Mouse (Mus musculus) kidney, postnatal 0 days (tissue): ENCODE data around the gene C130074G19Rik. TPM values are rescaled to one million over a fixed set of nuclear protein-coding genes. Genes with fewer than 3 reads are reported as not detected.

Source experiments
- ATAC-seq: fragments of 200-750 bp; cut with Nextera tagmentation; replicated peaks from 2 replicates; pipeline ENCODE4 v1.8.0; 2017; ENCODE audit warnings: low read depth, moderate number of reproducible peaks, moderate TSS enrichment, moderate library complexity; ENCODE audit not compliant: low FRiP score
- DNase-seq: peaks from one replicate; pipeline ENCODE4 v3.0.0-alpha.2; 2016; ENCODE audit warnings: low spot score
- H3K27ac ChIP-seq: fragments of 300-500 bp; sonication (generic); 2 replicates; pipeline ENCODE4 v1.5.1; 2014; ENCODE audit warnings: mild to moderate bottlenecking
- H3K27me3 ChIP-seq: fragments of 300-500 bp; sonication (generic); 2 replicates; pipeline ENCODE4 v1.6.1; 2014; ENCODE audit warnings: low read length, mixed read lengths; ENCODE audit not compliant: insufficient read depth
- H3K36me3 ChIP-seq: fragments of 300-500 bp; sonication (generic); 2 replicates; pipeline ENCODE4 v1.6.1; 2014; ENCODE audit warnings: low read length, mixed read lengths; ENCODE audit not compliant: insufficient read depth
- H3K4me1 ChIP-seq: fragments of 300-500 bp; sonication (generic); replicated peaks from 2 replicates; pipeline ENCODE4 v1.6.1; 2014; ENCODE audit warnings: antibody characterized with exemption, low read length, mixed read lengths; ENCODE audit not compliant: insufficient read depth
- H3K4me2 ChIP-seq: fragments of 300-500 bp; sonication (generic); 2 replicates; pipeline ENCODE4 v1.6.1; 2014; ENCODE audit warnings: mild to moderate bottlenecking, low read length, moderate library complexity, mixed read lengths
- H3K4me3 ChIP-seq: fragments of 300-500 bp; sonication (generic); replicated peaks from 2 replicates; pipeline ENCODE4 v1.5.1; 2014; ENCODE audit warnings: low read depth, low read length
- H3K9ac ChIP-seq: fragments of 300-500 bp; sonication (generic); 2 replicates; pipeline ENCODE4 v1.6.1; 2014; ENCODE audit warnings: low read depth, low read length
- H3K9me3 ChIP-seq: fragments of 300-500 bp; sonication (generic); replicated peaks from 2 replicates; pipeline ENCODE4 v1.6.1; 2016; ENCODE audit warnings: low read length, inconsistent platforms, mixed read lengths
- CTCF ChIP-seq: IDR thresholded peaks from 2 replicates; pipeline ENCODE4 v1.5.1; 2016; ENCODE audit warnings: antibody characterized with exemption, low read depth, mild to moderate bottlenecking, moderate library complexity
- WGBS: fragments of 180-500 bp; shearing (Covaris S2); extraction: QIAGEN DNeasy Blood & Tissue Kit; methylation state at CpG from one replicate; pipeline ENCODE4 v1.1.7; 2014; 5-methylcytosine and 5-hydroxymethylcytosine counted together
- polyA plus RNA-seq: library from polyadenylated mRNA; unstranded; fragments of >200 nt; fragmentation: Nextera tagmentation; extraction: Ambion mirVana; gene quantifications from 2 replicates; pipeline ENCODE4 v1.2.1, GENCODE M21; 2015

C130074G19Rik gene
- polyA plus RNA-seq, 1 experiment from 2014 or later, result 7.4 TPM

DNA sequence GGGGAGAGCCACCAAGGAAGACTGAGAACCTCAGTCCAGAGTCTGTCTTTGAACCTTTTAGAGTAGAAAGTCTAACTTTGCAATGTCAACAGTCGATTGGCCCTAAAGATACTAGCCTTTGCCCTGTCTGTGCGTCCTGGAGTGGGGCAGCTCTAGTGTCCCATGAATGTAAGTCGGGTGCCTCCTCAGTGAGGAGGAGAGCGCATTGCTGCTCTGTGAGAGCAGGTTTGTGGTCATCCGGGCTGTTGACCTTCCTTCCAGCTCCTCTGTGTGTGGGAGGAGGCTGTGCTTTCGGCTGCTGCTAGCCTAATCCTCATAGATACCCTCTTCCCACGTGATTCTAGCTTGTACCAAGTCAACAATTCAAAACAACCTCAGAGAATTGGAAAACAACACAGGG is 31.9 kb downstream of the C130074G19Rik start:
- no peaks in the 10 kb centered on the region for H3K27me3 ChIP-seq
- peaks cover 3% of the 10 kb centered on the region; the same call in 1 of the 2 replicates for H3K4me1 ChIP-seq
- peak overlapping the region; percentile 43 for H3K27ac ChIP-seq
- H3K9ac ChIP-seq, result 0 out of 2 replicates have a peak overlapping the region, but pooled peaks have one; percentile 23
- H3K4me2 ChIP-seq, result no peak overlapping the region
- ATAC-seq (no peak), DNase-seq (peak; percentile 46)
- no peaks in the 10 kb centered on the region for H3K36me3 ChIP-seq
- no peak for TF ChIP-seq CTCF
- WGBS, result 18% methylated on average over 7 of the region's 7 CpGs
- no peak overlapping the region for H3K4me3 ChIP-seq
- no peaks in the 10 kb centered on the region for H3K9me3 ChIP-seq

GRCm38 (mm10) chr1:184846973-184847372 is 36.0 kb downstream of the C130074G19Rik start:
- Histone ChIP-seq H3K4me2 (peak overlapping the region; percentile 70; the same call in 1 of the 2 replicates), H3K9ac (no peak overlapping the region), H3K4me1 (no peaks in the 10 kb centered on the region; the same call in 1 of the 2 replicates), H3K27ac (no peak overlapping the region), H3K4me3 (no peak overlapping the region), H3K9me3 (no peaks in the 10 kb centered on the region), H3K27me3 (no peaks in the 10 kb centered on the region), H3K36me3 (no peaks in the 10 kb centered on the region)
- 51% methylated on average over 3 of the region's 3 CpGs for WGBS
- no peak for DNase-seq
- no peak for TF ChIP-seq CTCF
- ATAC-seq, result no peak

DNA sequence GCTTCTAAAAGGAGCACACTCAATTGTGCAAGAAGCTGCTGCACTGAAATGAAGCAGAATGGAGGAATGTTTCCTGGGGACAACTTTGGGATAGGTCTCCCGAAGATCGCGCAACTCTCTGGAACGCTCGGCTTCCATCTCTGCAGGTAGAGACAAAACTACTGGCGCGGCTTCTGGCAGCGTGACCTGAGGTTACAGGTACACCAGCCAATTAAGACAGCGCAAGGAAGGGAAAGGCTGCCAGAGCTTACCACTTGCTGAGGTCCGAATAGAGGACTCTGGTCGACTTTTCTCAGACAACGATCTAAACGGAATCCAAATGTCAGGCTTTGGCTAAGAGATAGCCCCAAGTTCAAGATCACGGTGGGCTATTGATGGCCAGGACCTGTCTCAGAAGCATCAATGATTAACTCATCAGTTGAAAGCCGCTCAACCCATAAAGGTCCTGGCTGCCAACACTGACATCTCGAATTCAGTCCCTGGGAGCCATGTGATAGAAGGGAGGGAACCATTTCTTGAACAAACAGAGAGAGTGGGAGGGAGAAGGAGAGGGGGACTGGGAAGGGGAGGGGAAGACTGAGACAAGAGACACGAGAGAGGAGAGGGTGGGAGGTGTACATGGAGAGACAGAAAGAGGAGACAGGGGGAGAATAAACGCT is 36.8 kb downstream of the C130074G19Rik start, which contains the start of gene Marc2:
TSS of gene Marc2 (minus strand) at position 360 of the 659 bp plus-strand sequence.
- Histone ChIP-seq H3K9ac (peak within 1 kb of the TSS; percentile 84), H3K4me2 (peak within 1 kb of the TSS; percentile 70), H3K27ac (peak within 1 kb of the TSS; percentile 94), H3K4me1 (no peaks in the 10 kb centered on the region; the same call in 1 of the 2 replicates), H3K36me3 (no peaks in the 10 kb centered on the region), H3K9me3 (no peaks in the 10 kb centered on the region), H3K4me3 (peak within 1 kb of the TSS; percentile 83), H3K27me3 (no peaks in the 10 kb centered on the region)
- TF ChIP-seq CTCF, result no peak
- peak; percentile 22; the same call in 1 of the 2 replicates for ATAC-seq
- DNase-seq, result peak; percentile 35
- WGBS, result 2% methylated on average over 18 of the region's 18 CpGs

- TF ChIP-seq CTCF, result no peak
- Histone ChIP-seq H3K4me1 (no peaks in the 10 kb centered on the region), H3K9ac (peak overlapping the region; percentile 84), H3K9me3 (no peaks in the 10 kb centered on the region), H3K4me3 (peak overlapping the region; percentile 83), H3K27ac (peak overlapping the region; percentile 94), H3K4me2 (peak overlapping the region; percentile 70), H3K27me3 (no peaks in the 10 kb centered on the region), H3K36me3 (peaks cover 3% of the 10 kb centered on the region; the same call in 1 of the 2 replicates)
- DNase-seq (peak; percentile 95), ATAC-seq (peak; percentile 97)
- under 1% methylated on average over 67 of the region's 67 CpGs for WGBS
These were observed 37.6 kb downstream of the C130074G19Rik start for GRCm38 (mm10) chr1:184845111-184846071.

DNA sequence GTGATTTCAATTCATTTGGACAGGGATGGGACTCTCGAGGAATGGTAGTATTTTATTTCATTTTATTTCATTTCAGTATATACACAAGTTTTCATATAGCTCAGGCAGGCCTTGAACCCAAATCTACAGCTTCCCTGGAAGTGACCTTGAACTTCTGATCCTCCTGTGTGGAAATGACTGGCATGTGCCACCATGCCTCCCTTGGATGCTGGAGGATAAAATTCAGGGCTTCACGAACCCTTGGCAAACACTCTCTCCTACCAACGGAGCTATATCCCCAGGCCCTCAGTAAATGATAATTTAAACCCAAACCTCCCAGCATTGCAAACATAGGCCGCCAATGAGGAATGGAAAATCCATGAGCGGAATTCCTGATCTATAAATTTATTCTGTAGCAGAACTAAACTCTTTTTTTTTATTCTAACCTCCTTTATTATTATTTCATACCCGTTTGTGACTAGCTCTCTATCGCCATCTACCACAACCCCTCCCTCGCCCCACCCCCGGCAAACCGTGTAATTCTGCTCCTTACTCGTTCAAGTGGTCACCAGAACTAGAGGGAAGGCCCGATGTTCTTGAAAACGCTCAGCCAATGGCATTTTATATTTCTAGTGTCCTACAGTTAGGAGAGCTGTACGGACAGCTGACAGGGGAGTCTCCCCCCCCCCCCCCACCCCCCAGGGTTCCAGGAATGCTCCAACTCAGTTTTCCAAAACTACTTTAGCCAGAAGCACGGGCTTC is 38.5 kb downstream of the C130074G19Rik start:
- peak overlapping the region; percentile 83 for H3K4me3 ChIP-seq
- peak overlapping the region; percentile 84 for H3K9ac ChIP-seq
- DNase-seq (peak; percentile 65), ATAC-seq (no peak)
- no peaks in the 10 kb centered on the region for H3K4me1 ChIP-seq
- peak overlapping the region; percentile 70 for H3K4me2 ChIP-seq
- H3K9me3 ChIP-seq, result no peaks in the 10 kb centered on the region
- no peaks in the 10 kb centered on the region for H3K27me3 ChIP-seq
- peak overlapping the region; percentile 94 for H3K27ac ChIP-seq
- WGBS, result 21% methylated on average over 15 of the region's 15 CpGs
- peaks cover 7% of the 10 kb centered on the region; the same call in 1 of the 2 replicates for H3K36me3 ChIP-seq
- peak; percentile 18; the same call in 1 of the 2 replicates for TF ChIP-seq CTCF

GRCm38 (mm10) chr1:184837649-184838048 is 45.4 kb downstream of the C130074G19Rik start:
- TF ChIP-seq CTCF, result no peak
- no peak overlapping the region for H3K4me2 ChIP-seq
- H3K27ac ChIP-seq, result no peak overlapping the region

More at GRCm38 (mm10) chr1:184837649-184838048, 45.4 kb downstream of the C130074G19Rik start:
- Histone ChIP-seq H3K27me3 (no peaks in the 10 kb centered on the region), H3K36me3 (peaks cover 28% of the 10 kb centered on the region), H3K4me3 (no peak overlapping the region), H3K9me3 (no peaks in the 10 kb centered on the region), H3K9ac (no peak overlapping the region), H3K4me1 (no peaks in the 10 kb centered on the region)
- ATAC-seq (no peak), DNase-seq (no peak)
- 66% methylated on average over 4 of the region's 4 CpGs for WGBS
